Mouse (Mus musculus) midbrain, embryonic 12.5 days (tissue): Measurements from ENCODE around the gene Gdpd5. TPM values are rescaled to one million over a fixed set of nuclear protein-coding genes. Genes with fewer than 3 reads are reported as not detected.

Source experiments
- ATAC-seq: fragments of 200-750 bp; cut with Nextera tagmentation; 2 replicates; pipeline ENCODE4 v1.8.0; 2017; ENCODE audit warnings: low read depth, moderate TSS enrichment, moderate library complexity; ENCODE audit not compliant: low FRiP score
- H3K27ac ChIP-seq: fragments of 300-500 bp; sonication (generic); replicated peaks from 2 replicates; pipeline ENCODE4 v1.5.1; 2016; ENCODE audit warnings: mild to moderate bottlenecking
- H3K27me3 ChIP-seq: fragments of 300-500 bp; sonication (generic); 2 replicates; pipeline ENCODE4 v1.6.1; 2016; ENCODE audit warnings: mild to moderate bottlenecking
- H3K36me3 ChIP-seq: fragments of 300-500 bp; sonication (generic); 2 replicates; pipeline ENCODE4 v1.6.1; 2016
- H3K4me1 ChIP-seq: fragments of 300-500 bp; sonication (generic); 2 replicates; pipeline ENCODE4 v1.6.1; 2016
- H3K4me2 ChIP-seq: fragments of 300-500 bp; sonication (generic); replicated peaks from 2 replicates; pipeline ENCODE4 v1.6.1; 2016; ENCODE audit warnings: mild to moderate bottlenecking, moderate library complexity
- H3K4me3 ChIP-seq: fragments of 300-500 bp; sonication (generic); 2 replicates; pipeline ENCODE4 v1.5.1; 2016; ENCODE audit warnings: mild to moderate bottlenecking
- H3K9ac ChIP-seq: fragments of 300-500 bp; sonication (generic); replicated peaks from 2 replicates; pipeline ENCODE4 v1.6.1; 2016; ENCODE audit warnings: mild to moderate bottlenecking, moderate library complexity
- H3K9me3 ChIP-seq: fragments of 300-500 bp; sonication (generic); 2 replicates; pipeline ENCODE4 v1.6.1; 2016; ENCODE audit warnings: mild to moderate bottlenecking
- WGBS: fragments of 180-500 bp; shearing (Covaris S2); methylation state at CpG from one replicate; pipeline ENCODE4 v1.1.7; 2016; 5-methylcytosine and 5-hydroxymethylcytosine counted together
- polyA plus RNA-seq: library from polyadenylated mRNA; unstranded; fragments of >200 nt; fragmentation: Nextera tagmentation; extraction: Ambion mirVana; gene quantifications from 2 replicates; pipeline ENCODE4 v1.2.1, GENCODE M21; 2016

The Gdpd5 gene
- polyA plus RNA-seq, 1 experiment from 2014 or later, result 32.7 TPM

DNA sequence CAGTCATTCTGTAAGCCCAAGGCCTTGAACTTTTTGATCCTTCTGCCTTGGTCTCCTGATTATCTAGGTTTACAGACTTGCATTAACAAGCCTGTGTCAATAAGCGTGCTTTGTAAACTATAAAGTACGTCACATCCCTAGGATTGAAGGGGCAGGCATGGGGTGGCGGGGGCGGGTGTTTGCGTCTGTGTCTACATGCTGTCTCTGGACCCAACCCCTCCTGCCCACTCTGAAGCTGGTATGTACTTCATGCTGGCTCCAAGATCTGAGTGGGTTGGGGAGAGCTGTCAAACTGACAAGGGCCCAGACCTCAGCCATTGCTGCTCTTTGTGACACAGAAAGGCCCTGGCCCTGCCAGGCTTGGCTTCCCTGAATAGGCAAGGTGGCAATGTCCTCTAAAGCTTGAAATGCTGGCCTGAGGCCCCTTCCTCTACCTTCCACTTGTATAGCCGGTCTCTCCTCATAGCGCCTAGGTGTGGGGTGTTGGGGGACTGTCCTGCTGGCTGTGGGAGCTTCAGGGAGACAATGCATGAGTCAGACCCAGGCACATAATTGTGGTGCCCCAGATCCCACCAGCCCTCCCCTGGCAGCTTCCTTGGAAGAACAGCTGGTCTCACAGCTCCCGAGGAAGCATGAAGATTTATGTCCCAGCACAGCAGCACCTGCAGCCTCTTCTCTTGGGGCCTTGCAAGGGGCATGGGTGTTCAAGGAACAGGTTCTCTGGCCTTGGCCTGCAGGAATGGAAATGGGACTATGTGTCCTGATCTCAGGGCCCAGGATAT is 28.4 kb downstream of the Gdpd5 start:
- no peak for ATAC-seq
- no peaks in the 10 kb centered on the region for H3K27me3 ChIP-seq
- H3K9me3 ChIP-seq, result no peaks in the 10 kb centered on the region
- no peak overlapping the region for H3K4me3 ChIP-seq
- H3K4me2 ChIP-seq, result no peak overlapping the region
- H3K27ac ChIP-seq, result no peak overlapping the region
- H3K36me3 ChIP-seq, result peaks cover 15% of the 10 kb centered on the region; the same call in 1 of the 2 replicates
- 81% methylated on average over 8 of the region's 8 CpGs for WGBS
- H3K4me1 ChIP-seq, result peaks cover 23% of the 10 kb centered on the region
- H3K9ac ChIP-seq, result no peak overlapping the region

DNA sequence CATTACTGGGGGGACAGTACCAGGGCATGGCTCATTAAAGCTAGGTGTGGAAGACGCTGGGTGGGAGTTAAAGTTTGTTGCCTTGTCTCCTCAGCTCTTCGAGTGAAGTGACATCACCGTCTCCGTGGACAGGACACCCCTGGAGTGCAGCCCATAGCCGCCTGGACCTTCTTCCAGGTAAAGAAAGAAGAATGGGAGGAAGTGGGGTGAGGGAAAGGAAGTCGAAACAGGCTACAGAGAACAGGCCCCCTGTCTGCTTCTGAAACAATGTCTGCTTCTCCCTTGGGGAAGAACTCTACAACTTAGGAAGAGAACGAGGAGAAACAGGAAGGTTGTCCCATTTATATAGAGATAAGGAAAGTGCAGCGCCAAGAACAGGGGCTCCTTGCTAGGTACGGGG is 29.1 kb downstream of the Gdpd5 start:
- WGBS, result 81% methylated on average over 9 of the region's 9 CpGs
- Histone ChIP-seq H3K9me3 (no peaks in the 10 kb centered on the region), H3K27ac (no peak overlapping the region), H3K4me2 (no peak overlapping the region), H3K27me3 (no peaks in the 10 kb centered on the region), H3K4me1 (peaks cover 23% of the 10 kb centered on the region), H3K4me3 (no peak overlapping the region), H3K9ac (no peak overlapping the region), H3K36me3 (peaks cover 18% of the 10 kb centered on the region; the same call in 1 of the 2 replicates)
- ATAC-seq, result no peak

DNA sequence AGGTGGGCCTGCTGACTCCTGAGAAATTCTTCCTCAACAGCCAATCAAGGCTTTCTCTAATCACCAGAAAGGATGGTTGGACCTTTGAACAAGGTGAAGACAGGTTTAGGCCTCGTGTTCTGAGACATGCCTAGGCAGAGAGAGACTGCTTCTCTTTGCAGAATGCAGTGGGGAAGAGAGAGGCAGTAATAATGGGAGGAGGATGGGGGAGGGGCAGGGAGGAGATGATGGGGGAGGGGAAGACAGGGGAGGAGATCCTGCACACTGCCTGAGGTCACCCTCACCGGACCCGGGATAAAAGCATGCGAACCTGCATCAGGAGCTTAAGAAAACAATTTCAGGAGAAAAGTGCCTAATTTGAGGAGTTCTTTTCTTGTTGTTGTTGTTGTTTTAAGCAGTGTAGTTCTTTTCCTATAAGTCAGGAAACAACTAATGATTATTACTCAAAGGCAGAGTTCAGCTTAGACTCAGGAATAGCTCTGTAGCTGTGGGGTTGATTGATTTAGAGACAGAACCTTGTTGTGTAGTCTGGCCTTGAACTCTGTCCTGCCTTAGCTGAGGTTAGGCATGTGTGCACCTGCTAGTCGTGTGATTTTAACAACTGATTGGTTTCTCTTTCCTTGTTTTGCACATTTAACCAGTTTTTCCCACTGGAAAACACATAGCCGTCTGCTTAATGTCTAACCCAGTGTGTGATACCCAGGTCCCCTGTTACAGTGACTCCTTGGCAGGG is 30.0 kb downstream of the Gdpd5 start:
- Histone ChIP-seq H3K27me3 (no peaks in the 10 kb centered on the region), H3K36me3 (peaks cover 18% of the 10 kb centered on the region; the same call in 1 of the 2 replicates), H3K9ac (no peak overlapping the region), H3K4me2 (no peak overlapping the region), H3K4me1 (peaks cover 16% of the 10 kb centered on the region), H3K27ac (no peak overlapping the region), H3K4me3 (no peak overlapping the region), H3K9me3 (no peaks in the 10 kb centered on the region)
- no peak for ATAC-seq
- WGBS, result 55% methylated on average over 6 of the region's 6 CpGs

GRCm38 (mm10) chr7:99415045-99415444 is 33.8 kb downstream of the Gdpd5 start:
- H3K9me3 ChIP-seq, result no peaks in the 10 kb centered on the region
- no peak overlapping the region for H3K4me2 ChIP-seq
- peaks cover 14% of the 10 kb centered on the region; the same call in 1 of the 2 replicates for H3K36me3 ChIP-seq
- H3K4me1 ChIP-seq, result peaks cover 8% of the 10 kb centered on the region
- no peak overlapping the region for H3K27ac ChIP-seq
- H3K4me3 ChIP-seq, result no peak overlapping the region
- no peak overlapping the region for H3K9ac ChIP-seq
- 92% methylated on average over 4 of the region's 4 CpGs for WGBS
- H3K27me3 ChIP-seq, result no peaks in the 10 kb centered on the region
- no peak for ATAC-seq

DNA sequence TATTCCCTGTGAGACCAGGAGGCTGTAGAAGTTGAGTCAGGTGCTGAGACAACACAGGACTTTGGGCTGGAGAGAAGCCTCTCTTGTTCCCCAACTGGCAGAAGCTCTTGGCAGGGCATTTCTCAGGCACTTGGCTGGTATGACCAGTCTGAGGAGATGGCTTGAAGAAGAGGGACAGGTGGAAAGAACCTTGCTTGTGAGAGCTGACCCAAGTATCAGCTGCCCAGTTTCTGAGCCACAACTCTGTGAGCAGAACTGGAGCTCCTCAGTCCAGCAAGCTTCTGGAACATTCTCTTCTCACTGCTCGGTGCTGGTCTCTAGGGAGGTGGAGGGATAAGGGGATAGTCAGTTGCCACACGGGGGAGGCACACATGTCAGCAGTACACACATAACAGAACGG is 38.1 kb downstream of the Gdpd5 start:
- H3K36me3 ChIP-seq, result 0 out of 2 replicates have a peak, but pooled peaks cover 3% of the 10 kb centered on the region
- H3K27ac ChIP-seq, result no peak overlapping the region
- WGBS, result 83% methylated on average over 3 of the region's 3 CpGs
- H3K4me3 ChIP-seq, result no peak overlapping the region
- no peak overlapping the region for H3K9ac ChIP-seq
- H3K4me2 ChIP-seq, result no peak overlapping the region
- ATAC-seq, result no peak
- no peaks in the 10 kb centered on the region for H3K9me3 ChIP-seq
- H3K27me3 ChIP-seq, result no peaks in the 10 kb centered on the region
- H3K4me1 ChIP-seq, result peaks cover 8% of the 10 kb centered on the region

DNA sequence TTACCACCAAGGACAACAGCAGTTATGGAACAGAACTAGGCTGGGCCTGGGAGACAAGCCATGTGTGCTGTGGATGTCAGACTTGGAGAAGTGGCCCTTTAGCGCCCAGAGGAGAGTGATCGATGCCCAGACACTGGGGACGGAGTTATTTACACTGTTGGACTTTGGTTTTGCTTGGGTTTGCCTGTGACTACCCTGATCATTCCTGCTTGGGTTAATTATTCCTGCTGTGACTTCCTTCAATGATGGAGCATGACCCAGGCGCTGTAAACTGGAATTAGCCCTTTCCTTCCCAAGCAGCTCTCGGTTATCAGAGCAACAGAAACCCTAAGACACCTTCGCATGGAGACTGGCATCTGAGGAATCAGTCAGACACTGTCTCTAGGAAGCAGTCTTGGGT is 39.8 kb downstream of the Gdpd5 start:
- H3K27me3 ChIP-seq, result no peaks in the 10 kb centered on the region
- WGBS, result 81% methylated on average over 6 of the region's 6 CpGs
- H3K4me1 ChIP-seq, result peaks cover 20% of the 10 kb centered on the region
- H3K27ac ChIP-seq, result no peak overlapping the region
- H3K9ac ChIP-seq, result no peak overlapping the region
- no peak overlapping the region for H3K4me2 ChIP-seq
- H3K4me3 ChIP-seq, result no peak overlapping the region
- H3K9me3 ChIP-seq, result no peaks in the 10 kb centered on the region
- H3K36me3 ChIP-seq, result peaks cover under 1% of the 10 kb centered on the region; the same call in 1 of the 2 replicates
- no peak for ATAC-seq

GRCm38 (mm10) chr7:99424538-99425155 is 43.4 kb downstream of the Gdpd5 start:
- H3K4me1 ChIP-seq, result peaks cover 31% of the 10 kb centered on the region
- peak overlapping the region; percentile 34; the same call in 1 of the 2 replicates for H3K9ac ChIP-seq
- no peaks in the 10 kb centered on the region for H3K9me3 ChIP-seq
- peak; percentile 31; the same call in 1 of the 2 replicates for ATAC-seq
- no peaks in the 10 kb centered on the region for H3K27me3 ChIP-seq
- H3K4me2 ChIP-seq, result no peak overlapping the region
- whole genome bisulfite sequencing, result 17% methylated on average over 8 of the region's 8 CpGs
- H3K36me3 ChIP-seq, result peaks cover 4% of the 10 kb centered on the region; the same call in 1 of the 2 replicates
- H3K27ac ChIP-seq, result peak overlapping the region; percentile 81
- H3K4me3 ChIP-seq, result no peak overlapping the region

DNA sequence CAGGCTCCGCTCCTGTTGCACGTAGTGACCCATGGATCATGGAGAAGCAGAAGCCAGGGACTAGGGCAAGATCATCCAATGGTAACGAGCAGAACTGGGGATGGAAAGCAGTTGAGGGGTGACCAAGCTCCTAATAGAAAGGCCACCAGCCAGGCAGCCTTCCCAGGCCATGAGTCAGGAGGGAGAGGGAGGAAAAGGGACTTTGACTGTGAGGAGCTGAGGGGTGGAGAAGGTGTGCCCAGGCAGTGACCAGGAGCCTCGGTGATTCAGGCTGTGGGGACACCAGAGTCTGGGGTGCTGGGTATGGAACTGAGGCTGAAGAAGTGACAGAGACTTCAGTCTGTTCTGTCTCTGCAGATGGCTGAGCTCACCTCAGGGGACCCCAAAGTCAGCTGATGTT is 44.5 kb downstream of the Gdpd5 start:
- Histone ChIP-seq H3K4me2 (no peak overlapping the region), H3K4me3 (no peak overlapping the region), H3K27ac (peak overlapping the region; percentile 81), H3K9me3 (no peaks in the 10 kb centered on the region), H3K4me1 (peaks cover 35% of the 10 kb centered on the region), H3K9ac (no peak overlapping the region), H3K36me3 (peaks cover 4% of the 10 kb centered on the region; the same call in 1 of the 2 replicates), H3K27me3 (no peaks in the 10 kb centered on the region)
- ATAC-seq, result no peak
- 88% methylated on average over 4 of the region's 4 CpGs for WGBS

DNA sequence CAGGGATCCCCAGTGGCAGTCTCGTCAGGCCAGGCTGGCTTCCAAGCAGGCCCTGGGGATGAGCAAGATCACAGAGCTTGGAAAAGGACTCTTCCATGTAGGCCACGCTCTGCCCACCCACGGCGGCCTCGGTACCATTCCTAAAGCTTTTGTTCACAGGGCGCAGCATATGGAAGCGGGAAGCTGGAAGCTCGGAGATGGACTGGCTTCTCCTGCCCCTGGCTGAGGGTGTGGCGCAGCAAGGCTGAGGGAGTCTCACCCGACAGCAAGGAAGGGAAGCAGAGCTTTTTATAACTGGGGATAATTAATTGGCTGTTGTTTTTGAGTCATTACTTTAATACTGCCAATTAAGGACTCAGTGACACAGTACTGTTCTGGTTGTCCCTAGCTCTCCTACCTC is 45.8 kb downstream of the Gdpd5 start:
- WGBS, result 64% methylated on average over 10 of the region's 10 CpGs
- Histone ChIP-seq H3K27ac (no peak overlapping the region), H3K4me3 (no peak overlapping the region), H3K36me3 (peaks cover 4% of the 10 kb centered on the region; the same call in 1 of the 2 replicates), H3K9ac (no peak overlapping the region), H3K9me3 (no peaks in the 10 kb centered on the region), H3K4me1 (peaks cover 35% of the 10 kb centered on the region), H3K27me3 (no peaks in the 10 kb centered on the region), H3K4me2 (no peak overlapping the region)
- no peak for ATAC-seq

DNA sequence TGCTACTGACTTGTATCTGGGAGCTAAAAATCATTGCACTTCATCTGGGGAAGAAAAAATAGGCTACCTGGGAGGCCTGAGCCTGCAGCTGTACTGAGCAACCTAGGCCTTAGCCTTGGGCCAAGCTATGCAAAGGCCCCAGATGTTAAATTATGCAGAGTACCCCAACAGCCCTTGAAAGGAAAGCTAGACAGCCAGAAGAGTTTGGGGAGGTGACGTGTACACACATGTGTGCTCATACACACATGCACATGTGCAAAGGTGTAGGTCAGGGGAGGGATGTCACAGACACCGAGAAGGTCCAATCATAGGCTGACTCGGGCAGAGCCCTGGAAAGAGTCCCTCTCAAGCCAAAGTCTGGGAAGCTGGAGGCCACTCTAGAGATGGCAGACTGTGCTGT is 46.8 kb downstream of the Gdpd5 start:
- WGBS, result 93% methylated on average over 3 of the region's 3 CpGs
- Histone ChIP-seq H3K9ac (no peak overlapping the region), H3K36me3 (peaks cover 4% of the 10 kb centered on the region; the same call in 1 of the 2 replicates), H3K4me2 (no peak overlapping the region), H3K4me3 (no peak overlapping the region), H3K9me3 (no peaks in the 10 kb centered on the region), H3K27ac (no peak overlapping the region), H3K4me1 (peaks cover 40% of the 10 kb centered on the region), H3K27me3 (no peaks in the 10 kb centered on the region)
- ATAC-seq, result no peak

DNA sequence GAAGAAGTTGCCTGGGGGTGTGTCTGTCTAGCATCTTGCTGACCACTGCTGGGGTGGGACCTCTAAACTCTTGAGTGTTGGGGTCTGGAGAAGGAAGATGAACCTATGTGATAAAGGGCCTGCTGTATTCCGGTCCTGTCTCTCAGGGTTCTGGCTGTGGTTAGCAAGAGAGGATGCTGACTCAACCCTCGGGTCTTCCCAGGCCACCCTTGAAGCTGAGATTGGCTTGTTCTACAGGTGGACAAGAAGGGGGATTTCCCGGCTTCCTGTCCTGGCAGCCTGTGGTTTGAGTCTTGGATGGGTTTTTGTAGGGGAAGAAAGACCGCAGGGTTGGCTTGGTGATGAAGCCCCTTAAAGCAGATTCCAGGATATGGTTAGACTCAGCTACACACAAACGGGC is 47.6 kb downstream of the Gdpd5 start:
- 90% methylated on average over 5 of the region's 5 CpGs for WGBS
- no peak for ATAC-seq
- H3K4me3 ChIP-seq, result no peak overlapping the region
- no peak overlapping the region for H3K4me2 ChIP-seq
- no peak overlapping the region for H3K9ac ChIP-seq
- no peaks in the 10 kb centered on the region; the same call in 1 of the 2 replicates for H3K27me3 ChIP-seq
- no peaks in the 10 kb centered on the region for H3K9me3 ChIP-seq
- peak overlapping the region; percentile 30; the same call in 1 of the 2 replicates for H3K27ac ChIP-seq
- peaks cover 39% of the 10 kb centered on the region for H3K4me1 ChIP-seq
- H3K36me3 ChIP-seq, result peaks cover 4% of the 10 kb centered on the region; the same call in 1 of the 2 replicates

DNA sequence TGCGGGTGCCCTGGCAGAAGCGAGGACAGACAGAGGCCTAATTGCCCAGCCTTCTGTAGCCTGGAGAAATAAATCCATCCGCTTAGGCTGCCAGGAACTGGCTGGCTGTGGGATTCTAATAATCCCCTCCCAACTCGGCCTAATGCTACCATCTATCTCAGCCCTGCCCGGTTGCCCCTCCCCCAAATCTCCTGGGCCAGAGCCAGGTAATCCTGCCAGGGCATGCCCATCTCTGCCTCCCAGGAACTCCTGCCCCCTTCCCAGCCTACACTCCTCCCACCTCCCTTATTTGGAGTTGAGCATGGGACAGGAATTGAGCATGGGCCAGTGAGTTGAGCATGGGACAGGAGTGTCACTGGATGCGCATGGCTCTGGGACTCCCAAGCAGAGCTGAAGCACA is 48.6 kb downstream of the Gdpd5 start:
- 32% methylated on average over 6 of the region's 6 CpGs for WGBS
- H3K4me2 ChIP-seq, result no peak overlapping the region
- peaks cover 4% of the 10 kb centered on the region; the same call in 1 of the 2 replicates for H3K36me3 ChIP-seq
- no peaks in the 10 kb centered on the region for H3K9me3 ChIP-seq
- no peak overlapping the region for H3K9ac ChIP-seq
- ATAC-seq, result no peak
- H3K27me3 ChIP-seq, result no peaks in the 10 kb centered on the region; the same call in 1 of the 2 replicates
- H3K4me3 ChIP-seq, result no peak overlapping the region
- peaks cover 39% of the 10 kb centered on the region for H3K4me1 ChIP-seq
- H3K27ac ChIP-seq, result peak overlapping the region; percentile 30; the same call in 1 of the 2 replicates
